Mouse (Mus musculus): ENCODE results near the gene Nhlrc2.
A peak's percentile ranks its signal among the peaks of the same experiment; 100 is the strongest.
"Not testable (repeated sequence)": the region's sequence is repeated elsewhere in the genome, so short reads cannot be mapped to it uniquely, and the experiment has no call there.

Nhlrc2 gene

GRCm38 (mm10) chr19:56548230-56549032, at the start of gene Nhlrc2:
Nhlrc2 (plus strand) TSS chr19:56548261.
- peak; percentile 80 for DNase-seq (ENCODE audit: low spot score)

- not testable (repeated sequence) for DNase-seq (ENCODE audit: low spot score)
Observed at GRCm38 (mm10) chr19:56503069-56503468, 45.0 kb upstream of the Nhlrc2 start.

- not testable (repeated sequence) for DNase-seq (ENCODE audit: low spot score)
Observed at GRCm38 (mm10) chr19:56503525-56503924, 44.5 kb upstream of the Nhlrc2 start.

- DNase-seq (ENCODE audit: low spot score) = not testable (repeated sequence)
Observed at GRCm38 (mm10) chr19:56511207-56511606, 36.9 kb upstream of the Nhlrc2 start.

- not testable (repeated sequence) for DNase-seq (ENCODE audit: low spot score)
Observed at GRCm38 (mm10) chr19:56513527-56513926, 34.5 kb upstream of the Nhlrc2 start.

GRCm38 (mm10) chr19:56519408-56519807, 28.7 kb upstream of the Nhlrc2 start:
- not testable (repeated sequence) for DNase-seq (ENCODE audit: low spot score)

- not testable (repeated sequence) for DNase-seq (ENCODE audit: low spot score)
Observed at GRCm38 (mm10) chr19:56530529-56530928, 17.5 kb upstream of the Nhlrc2 start.

GRCm38 (mm10) chr19:56531251-56531650, 16.8 kb upstream of the Nhlrc2 start:
- no peak for DNase-seq (ENCODE audit: low spot score)

- no peak for DNase-seq (ENCODE audit: low spot score)
Observed at GRCm38 (mm10) chr19:56533291-56534071, 14.6 kb upstream of the Nhlrc2 start.

- no peak for DNase-seq (ENCODE audit: low spot score)
Observed at GRCm38 (mm10) chr19:56534337-56534736, 13.7 kb upstream of the Nhlrc2 start.

DNA sequence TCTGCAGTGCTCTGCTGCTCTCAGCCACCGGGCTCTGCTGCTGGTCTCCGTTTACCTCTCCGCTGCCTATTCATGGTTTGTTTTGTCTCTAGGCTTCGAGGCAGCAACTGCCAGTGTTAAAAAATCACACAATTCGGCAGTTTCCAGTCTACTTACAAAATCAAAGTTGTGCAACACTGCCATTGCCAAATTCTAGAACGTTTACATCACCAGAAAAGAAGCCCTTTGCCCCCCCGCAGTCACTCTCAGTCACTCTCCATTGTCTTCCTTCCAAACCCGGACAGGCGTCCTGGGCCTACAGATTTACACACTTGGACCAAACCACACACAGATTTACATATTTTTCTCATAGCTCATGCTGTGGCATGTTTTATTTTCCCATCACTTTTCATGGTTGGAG, 13.0 kb upstream of the Nhlrc2 start:
- DNase-seq (ENCODE audit: low spot score) = no peak

GRCm38 (mm10) chr19:56535765-56536164, 12.3 kb upstream of the Nhlrc2 start:
- DNase-seq (ENCODE audit: low spot score) = no peak

DNA sequence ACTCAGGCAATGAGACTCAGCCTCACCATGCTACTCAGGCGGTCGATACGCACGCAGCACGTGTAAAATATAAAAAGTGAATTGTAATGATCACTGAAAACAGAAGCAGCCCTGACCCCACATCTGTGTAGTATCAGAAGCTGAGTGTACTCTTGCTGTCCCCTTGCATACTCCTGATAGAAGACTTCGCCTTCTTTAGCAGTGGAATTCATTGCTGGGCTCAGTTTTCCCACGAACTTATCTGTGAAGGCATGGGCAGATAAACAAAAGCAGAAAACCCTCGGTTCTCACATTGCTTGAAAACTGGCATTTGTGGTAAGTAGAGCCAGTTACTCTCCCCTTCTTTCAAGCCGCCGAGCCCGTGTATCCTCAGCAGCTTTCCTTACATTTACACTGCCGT, 4.7 kb upstream of the Nhlrc2 start:
- DNase-seq (ENCODE audit: low spot score) = no peak

GRCm38 (mm10) chr19:56544681-56545388, 3.2 kb upstream of the Nhlrc2 start:
- no peak for DNase-seq (ENCODE audit: low spot score)

- no peak for DNase-seq (ENCODE audit: low spot score)
Observed at GRCm38 (mm10) chr19:56546031-56546430, 2.0 kb upstream of the Nhlrc2 start.

- DNase-seq (ENCODE audit: low spot score) = peak; percentile 59
Observed at GRCm38 (mm10) chr19:56547456-56548229, 418 bp upstream of the Nhlrc2 start, which contains the start of gene Dclre1a. Dclre1a (minus strand) TSS chr19:56548222.

GRCm38 (mm10) chr19:56549033-56549680, 1.1 kb downstream of the Nhlrc2 start:
- no peak for DNase-seq (ENCODE audit: low spot score)

GRCm38 (mm10) chr19:56553177-56553576, 5.1 kb downstream of the Nhlrc2 start:
- DNase-seq (ENCODE audit: low spot score) = no peak

DNA sequence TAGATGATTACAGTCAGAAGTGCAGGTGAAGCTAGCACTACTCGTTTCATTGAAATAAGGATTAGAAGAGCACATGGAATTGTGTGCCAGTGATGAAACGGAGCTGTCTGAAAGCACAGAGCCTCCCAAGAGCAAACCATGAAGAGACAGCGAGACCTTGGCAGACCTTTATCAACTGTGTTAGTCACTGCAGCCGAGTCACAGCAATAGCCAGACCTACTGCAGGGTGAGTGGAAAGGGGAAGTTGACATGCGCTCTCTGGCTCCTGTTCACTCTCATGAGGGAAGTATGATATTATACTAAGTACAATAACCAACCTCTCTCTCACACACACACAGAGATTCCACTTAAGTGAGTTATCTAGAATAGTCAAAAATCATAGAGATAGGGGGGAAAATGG, 7.9 kb downstream of the Nhlrc2 start:
- DNase-seq (ENCODE audit: low spot score) = no peak

GRCm38 (mm10) chr19:56562433-56563138, 14.5 kb downstream of the Nhlrc2 start:
- no peak for DNase-seq (ENCODE audit: low spot score)
